In genomic region chr12:74268644-74269285, GRCm38 (mm10) we compare ENCODE assay signal across 22 mouse cellular contexts. TPM values are rescaled to one million over a fixed set of nuclear protein-coding genes. Genes with fewer than 3 reads are reported as not detected.
DNase-seq lines count a peak whose midpoint lies in the region; ATAC-seq and TF ChIP-seq lines count a peak whose summit lies in the region.
"Had no signal": no experiment of that assay in that cellular context is flagged by ENCODE, and none has a peak within 500 bp of the region (broad histone marks: within the 10 kb centered on the region; RNA-seq: fewer than 3 reads in every experiment).

No protein-coding gene starts in this region.

- 0 out of 2 replicates have a peak, but pooled peaks cover 5% of the 10 kb centered on the region for H3K36me3 ChIP-seq in hindbrain, embryonic 16.5 days (ENCODE audit: control insufficient read depth, insufficient read depth, low read length)
- H3K36me3 ChIP-seq in hindbrain, embryonic 11.5 days (ENCODE audit: control insufficient read depth, insufficient read depth, low read length): no peaks in the 10 kb centered on the region
- peaks cover 6% of the 10 kb centered on the region; the same call in 1 of the 2 replicates for H3K36me3 ChIP-seq in midbrain, embryonic 14.5 days (ENCODE audit: control insufficient read depth, insufficient read depth, low read length)
- no peaks in the 10 kb centered on the region; the same call in 1 of the 2 replicates for H3K36me3 ChIP-seq in midbrain, embryonic 13.5 days
- H3K36me3 ChIP-seq in forebrain, embryonic 15.5 days: peaks cover 4% of the 10 kb centered on the region; the same call in 1 of the 2 replicates
- H3K36me3 ChIP-seq: embryonic facial prominence, embryonic 15.5 days; heart, embryonic 12.5 days; hindbrain, embryonic 10.5 days had no signal

- H3K4me2 ChIP-seq in hindbrain, embryonic 16.5 days (ENCODE audit: low read length): no peak overlapping the region
- no peak overlapping the region for H3K4me2 ChIP-seq in hindbrain, embryonic 11.5 days (replicated peaks; ENCODE audit: low read depth, low read length)
- no peak overlapping the region for H3K4me2 ChIP-seq in midbrain, embryonic 14.5 days (ENCODE audit: low read length)
- no peak overlapping the region for H3K4me2 ChIP-seq in midbrain, embryonic 13.5 days (replicated peaks)
- H3K4me2 ChIP-seq in forebrain, embryonic 15.5 days (replicated peaks): peak overlapping the region; percentile 22; the same call in 1 of the 2 replicates
- H3K4me2 ChIP-seq: embryonic facial prominence, embryonic 15.5 days; heart, embryonic 12.5 days had no signal

- TF ChIP-seq CTCF in brain, embryonic 14.5 days (IDR thresholded peaks at IDR 0.05; ENCODE audit: borderline replicate concordance, extremely low read depth, insufficient read depth, insufficient read length): no peak

- H3K4me1 ChIP-seq in hindbrain, embryonic 16.5 days (ENCODE audit: control insufficient read depth, insufficient read depth, low read depth, low read length): no peaks in the 10 kb centered on the region
- no peaks in the 10 kb centered on the region for H3K4me1 ChIP-seq in hindbrain, embryonic 11.5 days (replicated peaks; ENCODE audit: control insufficient read depth, insufficient read depth, low read length)
- no peaks in the 10 kb centered on the region for H3K4me1 ChIP-seq in midbrain, embryonic 14.5 days (ENCODE audit: control insufficient read depth, insufficient read depth, low read length)
- no peaks in the 10 kb centered on the region for H3K4me1 ChIP-seq in midbrain, embryonic 13.5 days (replicated peaks)
- H3K4me1 ChIP-seq in forebrain, embryonic 15.5 days: peaks cover 24% of the 10 kb centered on the region
- H3K4me1 ChIP-seq: embryonic facial prominence, embryonic 15.5 days; heart, embryonic 12.5 days had no signal

- no peak for DNase-seq in hindbrain, embryonic 11.5 days (ENCODE audit: low spot score)
- DNase-seq in midbrain, embryonic 14.5 days: peak; percentile 32
- DNase-seq in brain, embryonic 14.5 days (ENCODE audit: low read depth): peak; percentile 80
- no peak for DNase-seq in kidney, adult 11 months
- DNase-seq: adrenal gland, postnatal 10 days; cerebellum, adult 18-20 months; cerebellum, adult 9-11 months; cerebellum, postnatal 36 days; gastrocnemius, adult 2 months; gastrocnemius, postnatal 25 days had no signal

- H3K9me3 ChIP-seq in hindbrain, embryonic 16.5 days (ENCODE audit: control insufficient read depth, low read length): no peaks in the 10 kb centered on the region
- no peaks in the 10 kb centered on the region for H3K9me3 ChIP-seq in hindbrain, embryonic 11.5 days (ENCODE audit: control insufficient read depth, low read length)
- no peaks in the 10 kb centered on the region for H3K9me3 ChIP-seq in midbrain, embryonic 14.5 days (ENCODE audit: control insufficient read depth, low read length)
- H3K9me3 ChIP-seq in midbrain, embryonic 13.5 days: no peaks in the 10 kb centered on the region
- H3K9me3 ChIP-seq in forebrain, embryonic 15.5 days: no peaks in the 10 kb centered on the region
- H3K9me3 ChIP-seq: embryonic facial prominence, embryonic 15.5 days; heart, embryonic 12.5 days; hindbrain, embryonic 10.5 days had no signal

- H3K4me3 ChIP-seq in hindbrain, embryonic 16.5 days (ENCODE audit: low read length): no peak overlapping the region
- no peak overlapping the region for H3K4me3 ChIP-seq in hindbrain, embryonic 11.5 days (ENCODE audit: low read depth, low read length)
- no peak overlapping the region for H3K4me3 ChIP-seq in midbrain, embryonic 14.5 days (replicated peaks; ENCODE audit: low read depth, low read length)
- no peak overlapping the region for H3K4me3 ChIP-seq in midbrain, embryonic 13.5 days (replicated peaks)
- H3K4me3 ChIP-seq in forebrain, embryonic 15.5 days: no peak overlapping the region
- H3K4me3 ChIP-seq: embryonic facial prominence, embryonic 15.5 days; erythroblast, embryonic 14.5 days; gastrocnemius, adult 2 months; heart, embryonic 12.5 days; hindbrain, embryonic 10.5 days had no signal

- no peak overlapping the region for H3K9ac ChIP-seq in hindbrain, embryonic 16.5 days (ENCODE audit: low read depth, low read length)
- no peak overlapping the region for H3K9ac ChIP-seq in hindbrain, embryonic 11.5 days (ENCODE audit: low read depth, low read length)
- H3K9ac ChIP-seq in midbrain, embryonic 14.5 days (replicated peaks; ENCODE audit: low read length): no peak overlapping the region
- H3K9ac ChIP-seq in midbrain, embryonic 13.5 days (replicated peaks): no peak overlapping the region
- no peak overlapping the region for H3K9ac ChIP-seq in forebrain, embryonic 15.5 days (replicated peaks)
- H3K9ac ChIP-seq: embryonic facial prominence, embryonic 15.5 days; heart, embryonic 12.5 days had no signal

- 63% methylated on average over 15 of the region's 15 CpGs for WGBS in hindbrain, embryonic 16.5 days
- 73% methylated on average over 15 of the region's 15 CpGs for WGBS in hindbrain, embryonic 11.5 days
- WGBS in midbrain, embryonic 14.5 days: 60% methylated on average over 15 of the region's 15 CpGs
- WGBS in midbrain, embryonic 13.5 days: 58% methylated on average over 15 of the region's 15 CpGs
- 36% methylated on average over 15 of the region's 15 CpGs for WGBS in forebrain, embryonic 15.5 days

- no peak overlapping the region for H3K27ac ChIP-seq in hindbrain, embryonic 16.5 days (ENCODE audit: low read depth, low read length)
- no peak overlapping the region for H3K27ac ChIP-seq in hindbrain, embryonic 11.5 days (ENCODE audit: low read depth, low read length)
- no peak overlapping the region; the same call in 1 of the 2 replicates for H3K27ac ChIP-seq in midbrain, embryonic 14.5 days (replicated peaks; ENCODE audit: low read depth, low read length)
- H3K27ac ChIP-seq in midbrain, embryonic 13.5 days: no peak overlapping the region
- peak overlapping the region; percentile 80 for H3K27ac ChIP-seq in forebrain, embryonic 15.5 days (replicated peaks)
- H3K27ac ChIP-seq: embryonic facial prominence, embryonic 15.5 days; gastrocnemius, adult 2 months; hindbrain, embryonic 10.5 days had no signal

- ATAC-seq in hindbrain, embryonic 16.5 days: peak; percentile 72
- no peak for ATAC-seq in hindbrain, embryonic 11.5 days (ENCODE audit: low FRiP score)
- no peak for ATAC-seq in midbrain, embryonic 14.5 days (ENCODE audit: low FRiP score, low TSS enrichment)
- no peak for ATAC-seq in midbrain, embryonic 13.5 days
- ATAC-seq in forebrain, embryonic 15.5 days (replicated peaks): peak; percentile 66
- no peak for ATAC-seq in inflammation-experienced regulatory T-cells, adult 6 months
- ATAC-seq: intestine, embryonic 16.5 days had no signal

- H3K27me3 ChIP-seq in hindbrain, embryonic 16.5 days (replicated peaks; ENCODE audit: control insufficient read depth, insufficient read depth, low read length): no peaks in the 10 kb centered on the region
- H3K27me3 ChIP-seq in hindbrain, embryonic 11.5 days (ENCODE audit: control insufficient read depth, insufficient read depth, low read length): no peaks in the 10 kb centered on the region
- no peaks in the 10 kb centered on the region for H3K27me3 ChIP-seq in midbrain, embryonic 14.5 days (ENCODE audit: control insufficient read depth, insufficient read depth, low read length)
- no peaks in the 10 kb centered on the region for H3K27me3 ChIP-seq in midbrain, embryonic 13.5 days
- H3K27me3 ChIP-seq in forebrain, embryonic 15.5 days: no peaks in the 10 kb centered on the region
- H3K27me3 ChIP-seq: embryonic facial prominence, embryonic 15.5 days; heart, embryonic 12.5 days had no signal

- TF ChIP-seq POLR2A in brain, embryonic 14.5 days (IDR thresholded peaks at IDR 0.05; ENCODE audit: borderline replicate concordance, extremely low read depth, insufficient read depth, insufficient read length, poor library complexity, severe bottlenecking): no peak

RNA-seq across cellular contexts. Expression of gene Gm11042, which starts 47.4 kb away (rescaled TPM):
- not detected in 2 replicates for polyA plus RNA-seq in hindbrain, embryonic 16.5 days (2015; fragmentation: Nextera tagmentation; extraction: Ambion mirVana)
- not detected in 2 replicates for polyA plus RNA-seq in hindbrain, embryonic 11.5 days (2014; fragmentation: Nextera tagmentation; extraction: Ambion mirVana)
- polyA plus RNA-seq in midbrain, embryonic 14.5 days (2014; fragmentation: Nextera tagmentation; extraction: Ambion mirVana): not detected in 2 replicates
- not detected in 2 replicates for polyA plus RNA-seq in midbrain, embryonic 13.5 days (2015; fragmentation: Nextera tagmentation; extraction: Ambion mirVana)
- not detected in 2 replicates for polyA plus RNA-seq in brain, embryonic 14.5 days (2012; rRNA removed)
- not detected in 2 replicates for polyA plus RNA-seq in forebrain, embryonic 15.5 days (2015; fragmentation: Nextera tagmentation; extraction: Ambion mirVana)
- not detected for polyA plus RNA-seq in inflammation-experienced regulatory T-cells, adult 6 months (2017; shearing (Covaris generic))
- polyA plus RNA-seq: C2C12; embryonic facial prominence, embryonic 11.5 days; embryonic facial prominence, embryonic 15.5 days; erythroblast, embryonic 14.5 days; heart, embryonic 12.5 days; heart, embryonic 16.5 days; hindbrain, embryonic 10.5 days; intestine, embryonic 16.5 days had no signal

Comparison
In these comparisons a context has a peak if more than half of its experiments do, and no peak if none do; other contexts are left out.
1. ATAC-seq: peak in hindbrain, embryonic 16.5 days (single experiment) and forebrain, embryonic 15.5 days (single experiment); none in hindbrain, embryonic 11.5 days (single experiment), midbrain, embryonic 14.5 days (single experiment), midbrain, embryonic 13.5 days (single experiment) and inflammation-experienced regulatory T-cells, adult 6 months (single experiment).
2. DNase-seq: peak in midbrain, embryonic 14.5 days (single experiment) and brain, embryonic 14.5 days (single experiment); none in hindbrain, embryonic 11.5 days (single experiment) and kidney, adult 11 months (single experiment).